Mouse (Mus musculus): ENCODE results near the gene Yipf1. TPM values are rescaled to one million over a fixed set of nuclear protein-coding genes. Genes with fewer than 3 reads are reported as not detected.

Gene Yipf1
- polyA plus RNA-seq, 1 experiment from 2014 or later = 69.0 TPM

- H3K27me3 ChIP-seq (ENCODE audit: control insufficient read depth, insufficient read depth, low read length) = no peaks in the 10 kb centered on the region
- no peaks in the 10 kb centered on the region for H3K4me1 ChIP-seq (replicated peaks; ENCODE audit: control insufficient read depth, insufficient read depth, low read length)
- H3K4me3 ChIP-seq (replicated peaks; ENCODE audit: low read length) = no peak overlapping the region
- no peak overlapping the region for H3K27ac ChIP-seq
- DNase-seq (ENCODE audit: low spot score) = no peak
- no peaks in the 10 kb centered on the region for H3K9me3 ChIP-seq (ENCODE audit: control insufficient read depth, low read length)
- H3K9ac ChIP-seq = no peak overlapping the region
- WGBS = 90% methylated on average over 6 of the region's 6 CpGs
- peaks cover 48% of the 10 kb centered on the region for H3K36me3 ChIP-seq (replicated peaks; ENCODE audit: control insufficient read depth, insufficient read depth)
- H3K4me2 ChIP-seq (replicated peaks) = no peak overlapping the region
- no peak for ATAC-seq (ENCODE audit: low FRiP score)
Observed at GRCm38 (mm10) chr4:107378954-107379353, 64.8 kb downstream of the Yipf1 start.

GRCm38 (mm10) chr4:107380871-107381270, 66.7 kb downstream of the Yipf1 start:
- DNase-seq (ENCODE audit: low spot score) (no peak), ATAC-seq (ENCODE audit: low FRiP score) (no peak)
- Histone ChIP-seq H3K9me3 (ENCODE audit: control insufficient read depth, low read length) (no peaks in the 10 kb centered on the region), H3K9ac (no peak overlapping the region), H3K27ac (no peak overlapping the region), H3K27me3 (ENCODE audit: control insufficient read depth, insufficient read depth, low read length) (no peaks in the 10 kb centered on the region), H3K4me3 (replicated peaks; ENCODE audit: low read length) (no peak overlapping the region), H3K4me1 (replicated peaks; ENCODE audit: control insufficient read depth, insufficient read depth, low read length) (no peaks in the 10 kb centered on the region), H3K36me3 (replicated peaks; ENCODE audit: control insufficient read depth, insufficient read depth) (peaks cover 43% of the 10 kb centered on the region), H3K4me2 (replicated peaks) (no peak overlapping the region)
- 82% methylated on average over 7 of the region's 7 CpGs for WGBS

GRCm38 (mm10) chr4:107387038-107387437, 72.9 kb downstream of the Yipf1 start:
- ATAC-seq (ENCODE audit: low FRiP score) = no peak
- H3K4me2 ChIP-seq (replicated peaks) = no peak overlapping the region
- H3K27ac ChIP-seq = no peak overlapping the region
- peaks cover 70% of the 10 kb centered on the region for H3K36me3 ChIP-seq (replicated peaks; ENCODE audit: control insufficient read depth, insufficient read depth)
- no peaks in the 10 kb centered on the region for H3K9me3 ChIP-seq (ENCODE audit: control insufficient read depth, low read length)
- peak; percentile 45 for DNase-seq (ENCODE audit: low spot score)
- H3K27me3 ChIP-seq (ENCODE audit: control insufficient read depth, insufficient read depth, low read length) = no peaks in the 10 kb centered on the region
- H3K4me3 ChIP-seq (replicated peaks; ENCODE audit: low read length) = no peak overlapping the region
- H3K4me1 ChIP-seq (replicated peaks; ENCODE audit: control insufficient read depth, insufficient read depth, low read length) = no peaks in the 10 kb centered on the region
- H3K9ac ChIP-seq = no peak overlapping the region
- 91% methylated on average over 4 of the region's 4 CpGs for WGBS

GRCm38 (mm10) chr4:107387465-107387864, 73.3 kb downstream of the Yipf1 start:
- no peak for ATAC-seq (ENCODE audit: low FRiP score)
- no peak overlapping the region for H3K27ac ChIP-seq
- DNase-seq (ENCODE audit: low spot score) = no peak

GRCm38 (mm10) chr4:107388291-107388690, 74.1 kb downstream of the Yipf1 start:
- Histone ChIP-seq H3K36me3 (replicated peaks; ENCODE audit: control insufficient read depth, insufficient read depth) (peaks cover 73% of the 10 kb centered on the region), H3K9ac (no peak overlapping the region), H3K9me3 (ENCODE audit: control insufficient read depth, low read length) (no peaks in the 10 kb centered on the region), H3K27me3 (ENCODE audit: control insufficient read depth, insufficient read depth, low read length) (no peaks in the 10 kb centered on the region), H3K4me2 (replicated peaks) (no peak overlapping the region), H3K4me1 (replicated peaks; ENCODE audit: control insufficient read depth, insufficient read depth, low read length) (no peaks in the 10 kb centered on the region), H3K27ac (no peak overlapping the region), H3K4me3 (replicated peaks; ENCODE audit: low read length) (no peak overlapping the region)
- DNase-seq (ENCODE audit: low spot score) (no peak), ATAC-seq (ENCODE audit: low FRiP score) (no peak)
- 88% methylated on average over 2 of the region's 2 CpGs for WGBS

More at GRCm38 (mm10) chr4:107387465-107387864, 73.3 kb downstream of the Yipf1 start:
- no peaks in the 10 kb centered on the region for H3K4me1 ChIP-seq (replicated peaks; ENCODE audit: control insufficient read depth, insufficient read depth, low read length)
- H3K4me3 ChIP-seq (replicated peaks; ENCODE audit: low read length) = no peak overlapping the region
- H3K9me3 ChIP-seq (ENCODE audit: control insufficient read depth, low read length) = no peaks in the 10 kb centered on the region
- no peak overlapping the region for H3K4me2 ChIP-seq (replicated peaks)
- peaks cover 72% of the 10 kb centered on the region for H3K36me3 ChIP-seq (replicated peaks; ENCODE audit: control insufficient read depth, insufficient read depth)
- no peaks in the 10 kb centered on the region for H3K27me3 ChIP-seq (ENCODE audit: control insufficient read depth, insufficient read depth, low read length)
- no peak overlapping the region for H3K9ac ChIP-seq
- WGBS = 79% methylated on average over 8 of the region's 8 CpGs

GRCm38 (mm10) chr4:107389345-107389744, 75.2 kb downstream of the Yipf1 start:
- Histone ChIP-seq H3K36me3 (replicated peaks; ENCODE audit: control insufficient read depth, insufficient read depth) (peaks cover 74% of the 10 kb centered on the region), H3K4me1 (replicated peaks; ENCODE audit: control insufficient read depth, insufficient read depth, low read length) (no peaks in the 10 kb centered on the region), H3K9ac (no peak overlapping the region), H3K27ac (no peak overlapping the region), H3K4me3 (replicated peaks; ENCODE audit: low read length) (no peak overlapping the region), H3K9me3 (ENCODE audit: control insufficient read depth, low read length) (no peaks in the 10 kb centered on the region), H3K27me3 (ENCODE audit: control insufficient read depth, insufficient read depth, low read length) (no peaks in the 10 kb centered on the region), H3K4me2 (replicated peaks) (no peak overlapping the region)
- 93% methylated on average over 3 of the region's 3 CpGs for WGBS
- ATAC-seq (ENCODE audit: low FRiP score) (no peak), DNase-seq (ENCODE audit: low spot score) (no peak)

GRCm38 (mm10) chr4:107393771-107394170, 79.6 kb downstream of the Yipf1 start:
- no peak for DNase-seq (ENCODE audit: low spot score)
- H3K36me3 ChIP-seq (replicated peaks; ENCODE audit: control insufficient read depth, insufficient read depth) = peaks cover 58% of the 10 kb centered on the region
- ATAC-seq (ENCODE audit: low FRiP score) = no peak
- no peak overlapping the region for H3K4me3 ChIP-seq (replicated peaks; ENCODE audit: low read length)
- no peak overlapping the region for H3K9ac ChIP-seq
- WGBS = 97% methylated on average over 2 of the region's 2 CpGs
- no peaks in the 10 kb centered on the region for H3K27me3 ChIP-seq (ENCODE audit: control insufficient read depth, insufficient read depth, low read length)
- no peak overlapping the region for H3K4me2 ChIP-seq (replicated peaks)
- H3K9me3 ChIP-seq (ENCODE audit: control insufficient read depth, low read length) = no peaks in the 10 kb centered on the region
- H3K4me1 ChIP-seq (replicated peaks; ENCODE audit: control insufficient read depth, insufficient read depth, low read length) = no peaks in the 10 kb centered on the region
- H3K27ac ChIP-seq = no peak overlapping the region

Other genes with a start within 250 kb of the Yipf1 start
- gene Mrpl37, start 247.5 kb upstream of the Yipf1 start, polyA plus RNA-seq (2014; fragmentation: Nextera tagmentation; extraction: Ambion mirVana) = 86.2 and 89.8 TPM in 2 replicates
- gene Cyb5rl, start 247.4 kb upstream of the Yipf1 start, polyA plus RNA-seq (2014; fragmentation: Nextera tagmentation; extraction: Ambion mirVana) = 2.7 and 4.8 TPM in 2 replicates
- gene Cdcp2, start 217.5 kb upstream of the Yipf1 start, polyA plus RNA-seq (2014; fragmentation: Nextera tagmentation; extraction: Ambion mirVana) = not detected in 2 replicates
- 391 and 398 TPM in 2 replicates for gene Tmem59, start 136.0 kb upstream of the Yipf1 start, polyA plus RNA-seq (2014; fragmentation: Nextera tagmentation; extraction: Ambion mirVana)
- gene Tceanc2, start 135.2 kb upstream of the Yipf1 start, polyA plus RNA-seq (2014; fragmentation: Nextera tagmentation; extraction: Ambion mirVana) = 22.7 and 22.9 TPM in 2 replicates
- not detected in 2 replicates for gene Ldlrad1, start 105.2 kb upstream of the Yipf1 start, polyA plus RNA-seq (2014; fragmentation: Nextera tagmentation; extraction: Ambion mirVana)
- gene Lrrc42, start 60.8 kb upstream of the Yipf1 start, polyA plus RNA-seq (2014; fragmentation: Nextera tagmentation; extraction: Ambion mirVana) = 54.1 and 57.1 TPM in 2 replicates
- gene Hspb11, start 60.8 kb upstream of the Yipf1 start, polyA plus RNA-seq (2014; fragmentation: Nextera tagmentation; extraction: Ambion mirVana) = 37.3 and 46.1 TPM in 2 replicates
- gene Dio1, start 7.2 kb upstream of the Yipf1 start, polyA plus RNA-seq (2014; fragmentation: Nextera tagmentation; extraction: Ambion mirVana) = not detected in 2 replicates
- 22.3 and 23.6 TPM in 2 replicates for gene Ndc1, start 53.4 kb downstream of the Yipf1 start, polyA plus RNA-seq (2014; fragmentation: Nextera tagmentation; extraction: Ambion mirVana)
- gene Glis1, start 120.2 kb downstream of the Yipf1 start, polyA plus RNA-seq (2014; fragmentation: Nextera tagmentation; extraction: Ambion mirVana) = 2.7 and 5.6 TPM in 2 replicates

Data from hindbrain, embryonic 14.5 days (tissue).